Mouse (Mus musculus): Measurements from ENCODE around the gene Aldh3b3. TPM values are rescaled to one million over a fixed set of nuclear protein-coding genes. Genes with fewer than 3 reads are reported as not detected.
"Not testable (repeated sequence)": the region's sequence is repeated elsewhere in the genome, so short reads cannot be mapped to it uniquely, and the experiment has no call there.

Aldh3b3 gene
- polyA plus RNA-seq, 1 experiment from 2014 or later = not detected

- DNase-seq (ENCODE audit: low spot score) (no peak), ATAC-seq (replicated peaks; ENCODE audit: low FRiP score) (no peak)
- Histone ChIP-seq H3K9me3 (ENCODE audit: control insufficient read depth, low read length) (no peaks in the 10 kb centered on the region), H3K9ac (ENCODE audit: low read length) (no peak overlapping the region), H3K36me3 (ENCODE audit: control insufficient read depth, insufficient read depth, low read length) (no peaks in the 10 kb centered on the region), H3K27me3 (ENCODE audit: control insufficient read depth, insufficient read depth, low read length) (no peaks in the 10 kb centered on the region), H3K4me3 (ENCODE audit: low read depth, low read length) (no peak overlapping the region), H3K4me1 (replicated peaks; ENCODE audit: control insufficient read depth, insufficient read depth, low read length) (no peaks in the 10 kb centered on the region), H3K4me2 (ENCODE audit: low read depth, low read length, severe bottlenecking) (no peak overlapping the region), H3K27ac (ENCODE audit: low read depth, low read length) (no peak overlapping the region)
These were observed 585 bp downstream of the Aldh3b3 start for GRCm38 (mm10) chr19:3959030-3959429.

GRCm38 (mm10) chr19:3960211-3960610 is 1.8 kb downstream of the Aldh3b3 start:
- WGBS = 91% methylated on average over 5 of the region's 5 CpGs
- Histone ChIP-seq H3K4me1 (replicated peaks; ENCODE audit: control insufficient read depth, insufficient read depth, low read length) (no peaks in the 10 kb centered on the region), H3K27ac (ENCODE audit: low read depth, low read length) (no peak overlapping the region), H3K4me3 (ENCODE audit: low read depth, low read length) (no peak overlapping the region), H3K9ac (ENCODE audit: low read length) (no peak overlapping the region), H3K9me3 (ENCODE audit: control insufficient read depth, low read length) (no peaks in the 10 kb centered on the region), H3K4me2 (ENCODE audit: low read depth, low read length, severe bottlenecking) (no peak overlapping the region), H3K36me3 (ENCODE audit: control insufficient read depth, insufficient read depth, low read length) (no peaks in the 10 kb centered on the region), H3K27me3 (ENCODE audit: control insufficient read depth, insufficient read depth, low read length) (no peaks in the 10 kb centered on the region)
- ATAC-seq (replicated peaks; ENCODE audit: low FRiP score) = no peak
- DNase-seq (ENCODE audit: low spot score) = no peak

GRCm38 (mm10) chr19:3961805-3962204 is 3.4 kb downstream of the Aldh3b3 start:
- H3K4me3 ChIP-seq (ENCODE audit: low read depth, low read length); H3K4me1 ChIP-seq (replicated peaks; ENCODE audit: control insufficient read depth, insufficient read depth, low read length); H3K27me3 ChIP-seq (ENCODE audit: control insufficient read depth, insufficient read depth, low read length); H3K36me3 ChIP-seq (ENCODE audit: control insufficient read depth, insufficient read depth, low read length); H3K9me3 ChIP-seq (ENCODE audit: control insufficient read depth, low read length); ATAC-seq (replicated peaks; ENCODE audit: low FRiP score); H3K9ac ChIP-seq (ENCODE audit: low read length); H3K4me2 ChIP-seq (ENCODE audit: low read depth, low read length, severe bottlenecking); H3K27ac ChIP-seq (ENCODE audit: low read depth, low read length); DNase-seq (ENCODE audit: low spot score): not testable (repeated sequence)
- WGBS = 80% methylated on average over 6 of the region's 6 CpGs

GRCm38 (mm10) chr19:3962469-3962868 is 4.0 kb downstream of the Aldh3b3 start:
- H3K4me1 ChIP-seq (replicated peaks; ENCODE audit: control insufficient read depth, insufficient read depth, low read length) = no peaks in the 10 kb centered on the region
- no peaks in the 10 kb centered on the region for H3K36me3 ChIP-seq (ENCODE audit: control insufficient read depth, insufficient read depth, low read length)
- DNase-seq (ENCODE audit: low spot score) (no peak), ATAC-seq (replicated peaks; ENCODE audit: low FRiP score) (no peak)
- H3K4me3 ChIP-seq (ENCODE audit: low read depth, low read length) = no peak overlapping the region
- no peaks in the 10 kb centered on the region for H3K9me3 ChIP-seq (ENCODE audit: control insufficient read depth, low read length)
- no peaks in the 10 kb centered on the region for H3K27me3 ChIP-seq (ENCODE audit: control insufficient read depth, insufficient read depth, low read length)
- H3K9ac ChIP-seq (ENCODE audit: low read length) = no peak overlapping the region
- no peak overlapping the region for H3K27ac ChIP-seq (ENCODE audit: low read depth, low read length)
- WGBS = 21% methylated on average over 2 of the region's 2 CpGs
- H3K4me2 ChIP-seq (ENCODE audit: low read depth, low read length, severe bottlenecking) = no peak overlapping the region

GRCm38 (mm10) chr19:3964030-3964429 is 5.6 kb downstream of the Aldh3b3 start:
- Histone ChIP-seq H3K4me2 (ENCODE audit: low read depth, low read length, severe bottlenecking) (no peak overlapping the region), H3K36me3 (ENCODE audit: control insufficient read depth, insufficient read depth, low read length) (no peaks in the 10 kb centered on the region), H3K27ac (ENCODE audit: low read depth, low read length) (no peak overlapping the region), H3K9me3 (ENCODE audit: control insufficient read depth, low read length) (no peaks in the 10 kb centered on the region), H3K4me3 (ENCODE audit: low read depth, low read length) (no peak overlapping the region), H3K27me3 (ENCODE audit: control insufficient read depth, insufficient read depth, low read length) (no peaks in the 10 kb centered on the region), H3K9ac (ENCODE audit: low read length) (no peak overlapping the region), H3K4me1 (replicated peaks; ENCODE audit: control insufficient read depth, insufficient read depth, low read length) (no peaks in the 10 kb centered on the region)
- no peak for ATAC-seq (replicated peaks; ENCODE audit: low FRiP score)
- DNase-seq (ENCODE audit: low spot score) = no peak
- WGBS = 71% methylated on average over 4 of the region's 4 CpGs

- Histone ChIP-seq H3K4me2 (ENCODE audit: low read depth, low read length, severe bottlenecking) (no peak overlapping the region), H3K9ac (ENCODE audit: low read length) (no peak overlapping the region), H3K9me3 (ENCODE audit: control insufficient read depth, low read length) (no peaks in the 10 kb centered on the region), H3K36me3 (ENCODE audit: control insufficient read depth, insufficient read depth, low read length) (no peaks in the 10 kb centered on the region), H3K4me3 (ENCODE audit: low read depth, low read length) (no peak overlapping the region), H3K27ac (ENCODE audit: low read depth, low read length) (no peak overlapping the region), H3K27me3 (ENCODE audit: control insufficient read depth, insufficient read depth, low read length) (no peaks in the 10 kb centered on the region), H3K4me1 (replicated peaks; ENCODE audit: control insufficient read depth, insufficient read depth, low read length) (no peaks in the 10 kb centered on the region)
- WGBS = 75% methylated on average over 11 of the region's 11 CpGs
- no peak for DNase-seq (ENCODE audit: low spot score)
- ATAC-seq (replicated peaks; ENCODE audit: low FRiP score) = no peak
These were observed 8.1 kb downstream of the Aldh3b3 start for GRCm38 (mm10) chr19:3966330-3967075.

GRCm38 (mm10) chr19:3967258-3967657 is 8.8 kb downstream of the Aldh3b3 start:
- H3K27ac ChIP-seq (ENCODE audit: low read depth, low read length) = no peak overlapping the region
- no peaks in the 10 kb centered on the region for H3K27me3 ChIP-seq (ENCODE audit: control insufficient read depth, insufficient read depth, low read length)
- H3K4me1 ChIP-seq (replicated peaks; ENCODE audit: control insufficient read depth, insufficient read depth, low read length) = no peaks in the 10 kb centered on the region
- no peak overlapping the region for H3K4me2 ChIP-seq (ENCODE audit: low read depth, low read length, severe bottlenecking)
- no peaks in the 10 kb centered on the region for H3K36me3 ChIP-seq (ENCODE audit: control insufficient read depth, insufficient read depth, low read length)
- H3K9ac ChIP-seq (ENCODE audit: low read length) = no peak overlapping the region
- ATAC-seq (replicated peaks; ENCODE audit: low FRiP score) (no peak), DNase-seq (ENCODE audit: low spot score) (no peak)
- no peak overlapping the region for H3K4me3 ChIP-seq (ENCODE audit: low read depth, low read length)
- 72% methylated on average over 3 of the region's 3 CpGs for WGBS
- no peaks in the 10 kb centered on the region for H3K9me3 ChIP-seq (ENCODE audit: control insufficient read depth, low read length)

- H3K4me2 ChIP-seq (ENCODE audit: low read depth, low read length, severe bottlenecking) = no peak within 1 kb of the TSS
- H3K27me3 ChIP-seq (ENCODE audit: control insufficient read depth, insufficient read depth, low read length) = no peaks in the 10 kb centered on the region
- H3K9me3 ChIP-seq (ENCODE audit: control insufficient read depth, low read length) = no peaks in the 10 kb centered on the region
- H3K27ac ChIP-seq (ENCODE audit: low read depth, low read length) = no peak within 1 kb of the TSS
- no peak within 1 kb of the TSS for H3K9ac ChIP-seq (ENCODE audit: low read length)
- H3K4me1 ChIP-seq (replicated peaks; ENCODE audit: control insufficient read depth, insufficient read depth, low read length) = no peaks in the 10 kb centered on the region
- no peak within 1 kb of the TSS for H3K4me3 ChIP-seq (ENCODE audit: low read depth, low read length)
- 50% methylated on average over 9 of the region's 9 CpGs for WGBS
- DNase-seq (ENCODE audit: low spot score) (no peak), ATAC-seq (replicated peaks; ENCODE audit: low FRiP score) (no peak)
- no peaks in the 10 kb centered on the region for H3K36me3 ChIP-seq (ENCODE audit: control insufficient read depth, insufficient read depth, low read length)
These were observed 13.8 kb downstream of the Aldh3b3 start, which contains the start of gene Aldh3b2 for GRCm38 (mm10) chr19:3972229-3972628. Aldh3b2 (plus strand) TSS chr19:3972328.

GRCm38 (mm10) chr19:3974608-3975007 is 16.2 kb downstream of the Aldh3b3 start:
- H3K9ac ChIP-seq (ENCODE audit: low read length); H3K9me3 ChIP-seq (ENCODE audit: control insufficient read depth, low read length); H3K27me3 ChIP-seq (ENCODE audit: control insufficient read depth, insufficient read depth, low read length); DNase-seq (ENCODE audit: low spot score); H3K4me3 ChIP-seq (ENCODE audit: low read depth, low read length); H3K4me1 ChIP-seq (replicated peaks; ENCODE audit: control insufficient read depth, insufficient read depth, low read length); H3K27ac ChIP-seq (ENCODE audit: low read depth, low read length); H3K36me3 ChIP-seq (ENCODE audit: control insufficient read depth, insufficient read depth, low read length); H3K4me2 ChIP-seq (ENCODE audit: low read depth, low read length, severe bottlenecking); ATAC-seq (replicated peaks; ENCODE audit: low FRiP score): not testable (repeated sequence)
- 92% methylated on average over 6 of the region's 6 CpGs for WGBS

Measured in forebrain, embryonic 11.5 days (tissue).